Mouse (Mus musculus) liver, embryonic 14.5 days (tissue): ENCODE results near the gene Kif14.

Experiments used
- CTCF ChIP-seq: IDR thresholded peaks from 2 replicates; pipeline ENCODE4 v1.5.1; 2016; ENCODE audit warnings: antibody characterized with exemption, low read depth, control low read depth
- EP300 ChIP-seq: IDR thresholded peaks from 2 replicates; pipeline ENCODE4 v1.6.1; 2016; ENCODE audit warnings: antibody characterized with exemption, low read depth

GRCm38 (mm10) chr1:136457403-136457802 lies 8.7 kb upstream of the Kif14 start:
- TF ChIP-seq CTCF (no peak), EP300 (no peak)
